Mouse (Mus musculus): ENCODE data around the gene Sobp. TPM values are rescaled to one million over a fixed set of nuclear protein-coding genes. Genes with fewer than 3 reads are reported as not detected.

Sobp gene
- polyA plus RNA-seq, 1 experiment from 2014 or later = 1.5 TPM

- Histone ChIP-seq H3K4me3 (ENCODE audit: low read depth, low read length) (no peak overlapping the region), H3K9ac (ENCODE audit: low read length) (no peak overlapping the region), H3K36me3 (ENCODE audit: control insufficient read depth, insufficient read depth, low read length) (no peaks in the 10 kb centered on the region), H3K4me1 (replicated peaks; ENCODE audit: control insufficient read depth, insufficient read depth, low read length) (no peaks in the 10 kb centered on the region), H3K27me3 (replicated peaks; ENCODE audit: control insufficient read depth, insufficient read depth, low read length) (no peaks in the 10 kb centered on the region), H3K27ac (ENCODE audit: low read depth) (no peak overlapping the region), H3K9me3 (ENCODE audit: control insufficient read depth, low read length) (no peaks in the 10 kb centered on the region), H3K4me2 (ENCODE audit: low read length) (no peak overlapping the region)
- WGBS = 62% methylated on average over 3 of the region's 3 CpGs
- no peak for DNase-seq (ENCODE audit: low spot score)
- ATAC-seq (replicated peaks; ENCODE audit: low FRiP score, low TSS enrichment, low read depth) = no peak
These were observed 196.0 kb downstream of the Sobp start for GRCm38 (mm10) chr10:42978346-42978745.

DNA sequence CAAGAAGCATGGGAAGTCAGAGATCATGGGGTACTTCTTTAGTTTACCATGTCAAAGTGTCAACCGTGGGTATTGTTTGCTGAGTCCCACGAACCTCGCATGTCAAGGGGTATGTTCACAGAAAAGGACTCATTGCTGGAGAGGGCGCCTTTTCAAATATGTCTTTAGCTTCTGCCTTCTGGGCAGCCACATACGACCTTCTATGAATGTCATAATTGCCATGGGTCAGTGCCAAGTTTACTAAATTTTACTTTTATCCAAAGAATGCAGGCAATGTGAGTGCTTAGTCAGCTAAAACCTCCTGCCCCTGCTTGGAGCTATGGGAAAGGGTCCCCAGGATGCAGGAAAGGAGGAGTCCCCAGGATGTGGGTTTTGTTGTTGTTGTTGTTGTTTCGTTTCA lies 197.8 kb downstream of the Sobp start:
- Histone ChIP-seq H3K27me3 (replicated peaks; ENCODE audit: control insufficient read depth, insufficient read depth, low read length) (no peaks in the 10 kb centered on the region), H3K4me1 (replicated peaks; ENCODE audit: control insufficient read depth, insufficient read depth, low read length) (no peaks in the 10 kb centered on the region), H3K4me3 (ENCODE audit: low read depth, low read length) (no peak overlapping the region), H3K9me3 (ENCODE audit: control insufficient read depth, low read length) (no peaks in the 10 kb centered on the region), H3K4me2 (ENCODE audit: low read length) (no peak overlapping the region), H3K9ac (ENCODE audit: low read length) (no peak overlapping the region), H3K27ac (ENCODE audit: low read depth) (no peak overlapping the region), H3K36me3 (ENCODE audit: control insufficient read depth, insufficient read depth, low read length) (no peaks in the 10 kb centered on the region)
- ATAC-seq (replicated peaks; ENCODE audit: low FRiP score, low TSS enrichment, low read depth) (no peak), DNase-seq (ENCODE audit: low spot score) (no peak)
- WGBS = 85% methylated on average over 6 of the region's 6 CpGs

- WGBS = 56% methylated on average over 4 of the region's 4 CpGs
- no peak overlapping the region for H3K9ac ChIP-seq (ENCODE audit: low read length)
- no peaks in the 10 kb centered on the region for H3K9me3 ChIP-seq (ENCODE audit: control insufficient read depth, low read length)
- no peak overlapping the region for H3K27ac ChIP-seq (ENCODE audit: low read depth)
- H3K4me3 ChIP-seq (ENCODE audit: low read depth, low read length) = no peak overlapping the region
- no peak for DNase-seq (ENCODE audit: low spot score)
- no peak for ATAC-seq (replicated peaks; ENCODE audit: low FRiP score, low TSS enrichment, low read depth)
- H3K27me3 ChIP-seq (replicated peaks; ENCODE audit: control insufficient read depth, insufficient read depth, low read length) = no peaks in the 10 kb centered on the region
- H3K36me3 ChIP-seq (ENCODE audit: control insufficient read depth, insufficient read depth, low read length) = no peaks in the 10 kb centered on the region
- no peak overlapping the region for H3K4me2 ChIP-seq (ENCODE audit: low read length)
- no peaks in the 10 kb centered on the region for H3K4me1 ChIP-seq (replicated peaks; ENCODE audit: control insufficient read depth, insufficient read depth, low read length)
These were observed 200.8 kb downstream of the Sobp start for GRCm38 (mm10) chr10:42973537-42973936.

DNA sequence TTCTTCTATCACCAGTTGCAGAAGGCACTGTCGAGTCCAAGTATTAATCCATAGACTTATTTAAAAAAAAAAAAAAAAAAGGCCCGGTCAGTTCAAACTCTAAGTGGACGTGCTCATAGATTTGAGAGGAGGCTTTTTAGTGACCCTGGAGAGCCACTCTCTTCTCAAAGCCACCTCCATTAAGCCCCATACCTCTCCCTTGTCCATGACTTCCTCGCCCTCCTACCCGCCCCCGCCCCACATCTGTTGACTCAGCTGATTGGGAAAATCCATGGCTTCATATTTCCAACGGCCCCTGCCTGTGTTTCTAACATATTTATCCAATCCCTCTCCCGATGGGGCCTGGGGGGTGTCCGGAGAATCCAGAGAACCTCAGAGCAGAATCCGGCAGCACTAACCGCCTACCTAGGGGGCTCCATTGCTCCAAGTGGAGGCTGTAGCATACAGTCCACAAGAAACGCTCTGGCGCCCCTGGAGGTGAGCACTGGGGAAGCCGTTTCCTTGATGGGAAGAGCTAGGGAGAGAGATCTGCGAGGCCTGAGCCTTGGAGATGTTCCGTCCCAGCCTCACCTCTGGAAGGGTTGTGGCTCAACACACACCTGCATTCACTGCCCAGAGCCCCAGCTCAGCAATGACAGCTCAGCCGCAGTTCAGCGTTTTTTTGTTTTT lies 201.7 kb downstream of the Sobp start:
- Histone ChIP-seq H3K4me2 (ENCODE audit: low read length) (0 out of 2 replicates have a peak overlapping the region, but pooled peaks have one; percentile 9), H3K9ac (ENCODE audit: low read length) (no peak overlapping the region), H3K36me3 (ENCODE audit: control insufficient read depth, insufficient read depth, low read length) (no peaks in the 10 kb centered on the region), H3K9me3 (ENCODE audit: control insufficient read depth, low read length) (no peaks in the 10 kb centered on the region), H3K27ac (ENCODE audit: low read depth) (no peak overlapping the region), H3K4me3 (ENCODE audit: low read depth, low read length) (no peak overlapping the region; the same call in 1 of the 2 replicates), H3K4me1 (replicated peaks; ENCODE audit: control insufficient read depth, insufficient read depth, low read length) (no peaks in the 10 kb centered on the region), H3K27me3 (replicated peaks; ENCODE audit: control insufficient read depth, insufficient read depth, low read length) (no peaks in the 10 kb centered on the region)
- 35% methylated on average over 18 of the region's 18 CpGs for whole genome bisulfite sequencing
- peak; percentile 84 for DNase-seq (ENCODE audit: low spot score)
- peak; percentile 72 for ATAC-seq (replicated peaks; ENCODE audit: low FRiP score, low TSS enrichment, low read depth)

- no peak for DNase-seq (ENCODE audit: low spot score)
- Histone ChIP-seq H3K9ac (ENCODE audit: low read length) (no peak overlapping the region), H3K9me3 (ENCODE audit: control insufficient read depth, low read length) (no peaks in the 10 kb centered on the region), H3K4me3 (ENCODE audit: low read depth, low read length) (no peak overlapping the region), H3K4me2 (ENCODE audit: low read length) (no peak overlapping the region), H3K4me1 (replicated peaks; ENCODE audit: control insufficient read depth, insufficient read depth, low read length) (no peaks in the 10 kb centered on the region), H3K27me3 (replicated peaks; ENCODE audit: control insufficient read depth, insufficient read depth, low read length) (no peaks in the 10 kb centered on the region), H3K36me3 (ENCODE audit: control insufficient read depth, insufficient read depth, low read length) (no peaks in the 10 kb centered on the region), H3K27ac (ENCODE audit: low read depth) (no peak overlapping the region)
- 25% methylated on average over 2 of the region's 2 CpGs for WGBS
- no peak for ATAC-seq (replicated peaks; ENCODE audit: low FRiP score, low TSS enrichment, low read depth)
These were observed 206.0 kb downstream of the Sobp start for GRCm38 (mm10) chr10:42968332-42968731.

- H3K27ac ChIP-seq (ENCODE audit: low read depth) = no peak overlapping the region
- no peaks in the 10 kb centered on the region for H3K9me3 ChIP-seq (ENCODE audit: control insufficient read depth, low read length)
- DNase-seq (ENCODE audit: low spot score) = no peak
- no peaks in the 10 kb centered on the region for H3K27me3 ChIP-seq (replicated peaks; ENCODE audit: control insufficient read depth, insufficient read depth, low read length)
- WGBS = 94% methylated on average over 2 of the region's 2 CpGs
- H3K9ac ChIP-seq (ENCODE audit: low read length) = no peak overlapping the region
- no peaks in the 10 kb centered on the region for H3K4me1 ChIP-seq (replicated peaks; ENCODE audit: control insufficient read depth, insufficient read depth, low read length)
- no peak for ATAC-seq (replicated peaks; ENCODE audit: low FRiP score, low TSS enrichment, low read depth)
- H3K4me3 ChIP-seq (ENCODE audit: low read depth, low read length) = no peak overlapping the region
- no peaks in the 10 kb centered on the region for H3K36me3 ChIP-seq (ENCODE audit: control insufficient read depth, insufficient read depth, low read length)
- H3K4me2 ChIP-seq (ENCODE audit: low read length) = no peak overlapping the region
These were observed 211.3 kb downstream of the Sobp start for GRCm38 (mm10) chr10:42963061-42963460.

- Histone ChIP-seq H3K27me3 (replicated peaks; ENCODE audit: control insufficient read depth, insufficient read depth, low read length) (no peaks in the 10 kb centered on the region), H3K9me3 (ENCODE audit: control insufficient read depth, low read length) (no peaks in the 10 kb centered on the region), H3K9ac (ENCODE audit: low read length) (no peak overlapping the region), H3K4me3 (ENCODE audit: low read depth, low read length) (no peak overlapping the region), H3K4me2 (ENCODE audit: low read length) (no peak overlapping the region), H3K36me3 (ENCODE audit: control insufficient read depth, insufficient read depth, low read length) (no peaks in the 10 kb centered on the region), H3K27ac (ENCODE audit: low read depth) (no peak overlapping the region), H3K4me1 (replicated peaks; ENCODE audit: control insufficient read depth, insufficient read depth, low read length) (no peaks in the 10 kb centered on the region)
- 87% methylated on average over 13 of the region's 13 CpGs for WGBS
- DNase-seq (ENCODE audit: low spot score) (no peak), ATAC-seq (replicated peaks; ENCODE audit: low FRiP score, low TSS enrichment, low read depth) (no peak)
These were observed 211.7 kb downstream of the Sobp start for GRCm38 (mm10) chr10:42962655-42963054.

DNA sequence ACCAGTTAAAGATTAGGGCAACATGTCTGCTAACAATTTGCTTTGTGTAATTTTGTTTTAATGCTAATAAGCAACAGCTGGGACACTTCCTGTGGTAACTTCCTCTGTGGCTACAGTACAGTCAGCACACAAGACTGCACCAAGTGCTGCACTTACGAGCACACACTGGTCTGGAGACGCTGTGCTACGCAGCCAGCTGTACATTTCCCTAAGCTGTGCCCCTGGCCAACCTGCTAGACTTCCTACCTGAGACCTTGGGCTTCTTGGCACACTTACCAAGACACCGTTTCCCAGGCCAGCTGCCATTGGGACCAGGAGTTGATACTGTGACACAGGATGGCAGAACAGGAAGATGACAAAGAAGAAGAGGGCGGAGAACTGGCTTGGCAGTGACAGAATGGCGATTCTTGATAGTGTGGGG lies 212.1 kb downstream of the Sobp start:
- no peak overlapping the region for H3K9ac ChIP-seq (ENCODE audit: low read length)
- H3K4me1 ChIP-seq (replicated peaks; ENCODE audit: control insufficient read depth, insufficient read depth, low read length) = no peaks in the 10 kb centered on the region
- 69% methylated on average over 6 of the region's 6 CpGs for WGBS
- H3K27me3 ChIP-seq (replicated peaks; ENCODE audit: control insufficient read depth, insufficient read depth, low read length) = no peaks in the 10 kb centered on the region; the same call in 1 of the 2 replicates
- no peaks in the 10 kb centered on the region for H3K9me3 ChIP-seq (ENCODE audit: control insufficient read depth, low read length)
- no peak overlapping the region for H3K4me2 ChIP-seq (ENCODE audit: low read length)
- H3K36me3 ChIP-seq (ENCODE audit: control insufficient read depth, insufficient read depth, low read length) = no peaks in the 10 kb centered on the region
- H3K27ac ChIP-seq (ENCODE audit: low read depth) = no peak overlapping the region
- ATAC-seq (replicated peaks; ENCODE audit: low FRiP score, low TSS enrichment, low read depth) (no peak), DNase-seq (ENCODE audit: low spot score) (no peak)
- no peak overlapping the region for H3K4me3 ChIP-seq (ENCODE audit: low read depth, low read length)

- WGBS = 70% methylated on average over 6 of the region's 6 CpGs
- H3K4me2 ChIP-seq (ENCODE audit: low read length) = no peak overlapping the region
- no peak for DNase-seq (ENCODE audit: low spot score)
- H3K36me3 ChIP-seq (ENCODE audit: control insufficient read depth, insufficient read depth, low read length) = no peaks in the 10 kb centered on the region
- no peak overlapping the region for H3K27ac ChIP-seq (ENCODE audit: low read depth)
- H3K9ac ChIP-seq (ENCODE audit: low read length) = no peak overlapping the region
- no peaks in the 10 kb centered on the region; the same call in 1 of the 2 replicates for H3K27me3 ChIP-seq (replicated peaks; ENCODE audit: control insufficient read depth, insufficient read depth, low read length)
- H3K9me3 ChIP-seq (ENCODE audit: control insufficient read depth, low read length) = no peaks in the 10 kb centered on the region
- no peaks in the 10 kb centered on the region for H3K4me1 ChIP-seq (replicated peaks; ENCODE audit: control insufficient read depth, insufficient read depth, low read length)
- no peak overlapping the region for H3K4me3 ChIP-seq (ENCODE audit: low read depth, low read length)
- no peak for ATAC-seq (replicated peaks; ENCODE audit: low FRiP score, low TSS enrichment, low read depth)
These were observed 212.6 kb downstream of the Sobp start for GRCm38 (mm10) chr10:42961771-42962170.
